Mouse (Mus musculus) heart, postnatal 14 days (tissue): ENCODE results near the gene Tmem233. TPM values are rescaled to one million over a fixed set of nuclear protein-coding genes. Genes with fewer than 3 reads are reported as not detected.
A peak's percentile ranks its signal among the peaks of the same experiment; 100 is the strongest.

Source experiments
- DNase-seq, 2 experiments: peaks; one replicate each; pipeline ENCODE4 v3.0.0; 2021 to 2022
- intact Hi-C: fragments of 180-260 bp; cut with DNase I; formaldehyde crosslinking; loops from one replicate; pipeline ENCODE4 v1.15.1; 2025
- long read RNA-seq, 2 experiments: library from polyadenylated mRNA; stranded (forward); transcript quantifications; one replicate each; pipeline ENCODE4 v2.0.0; 2021
- total RNA-seq, 2 experiments: library from RNA; stranded (reverse); gene quantifications; 2 replicates each; pipeline ENCODE4 v1.2.3; 2021

The Tmem233 gene
- total RNA-seq: not detected
- long read RNA-seq, experiment 1: 0 reads
- long read RNA-seq, experiment 2: 0 reads

- intact Hi-C loops: no loop called here
- peak; percentile 4 to 10 for DNase-seq
Observed at GRCm38 (mm10) chr5:116083081-116083480, at the start of gene Tmem233. Gene Tmem233 (minus strand): TSS chr5:116083244.

- intact Hi-C loops: loop anchor here (2.0 to 10.0 kb wide), 4 partner anchors 89 to 971 kb away; partner anchors contain the start of gene Srrm4
- DNase-seq: peak; percentile 66 to 82
Observed at GRCm38 (mm10) chr5:116123344-116123743, 40.3 kb upstream of the Tmem233 start.

GRCm38 (mm10) chr5:116116567-116116966 lies 33.5 kb upstream of the Tmem233 start:
- peak; percentile 6 to 12 for DNase-seq
- intact Hi-C loops: no loop called here

GRCm38 (mm10) chr5:116116110-116116509 lies 33.1 kb upstream of the Tmem233 start:
- intact Hi-C loops: no loop called here
- DNase-seq: no peak

GRCm38 (mm10) chr5:116115071-116115834 lies 32.2 kb upstream of the Tmem233 start:
- DNase-seq: no peak

GRCm38 (mm10) chr5:116108651-116109050 lies 25.6 kb upstream of the Tmem233 start:
- intact Hi-C loops: no loop called here
- DNase-seq: no peak

More at GRCm38 (mm10) chr5:116115071-116115834, 32.2 kb upstream of the Tmem233 start:
- intact Hi-C loops: no loop called here

GRCm38 (mm10) chr5:116084231-116084630 lies 1.2 kb upstream of the Tmem233 start:
- no peak for DNase-seq
- intact Hi-C loops: no loop called here

- intact Hi-C loops: no loop called here
- no peak for DNase-seq
Observed at GRCm38 (mm10) chr5:116082241-116082900, 673 bp downstream of the Tmem233 start.

- no peak for DNase-seq
- intact Hi-C loops: no loop called here
Observed at GRCm38 (mm10) chr5:116081616-116082015, 1.4 kb downstream of the Tmem233 start.

- intact Hi-C loops: no loop called here
- no peak for DNase-seq
Observed at GRCm38 (mm10) chr5:116080736-116081135, 2.3 kb downstream of the Tmem233 start.

- DNase-seq: no peak
- intact Hi-C loops: no loop called here
Observed at GRCm38 (mm10) chr5:116069618-116070017, 13.4 kb downstream of the Tmem233 start.

- intact Hi-C loops: no loop called here
Observed at GRCm38 (mm10) chr5:116052826-116053225, 30.2 kb downstream of the Tmem233 start.

GRCm38 (mm10) chr5:116052171-116052570 lies 30.9 kb downstream of the Tmem233 start:
- intact Hi-C loops: no loop called here
- DNase-seq: no peak

More at GRCm38 (mm10) chr5:116052826-116053225, 30.2 kb downstream of the Tmem233 start:
- DNase-seq: no peak

GRCm38 (mm10) chr5:116049821-116050220 lies 33.2 kb downstream of the Tmem233 start:
- DNase-seq: no peak
- intact Hi-C loops: no loop called here

GRCm38 (mm10) chr5:116048321-116048720 lies 34.7 kb downstream of the Tmem233 start:
- no peak for DNase-seq
- intact Hi-C loops: no loop called here

GRCm38 (mm10) chr5:116046246-116046645 lies 36.8 kb downstream of the Tmem233 start:
- DNase-seq: no peak
- intact Hi-C loops: no loop called here

- no peak for DNase-seq
- intact Hi-C loops: no loop called here
Observed at GRCm38 (mm10) chr5:116045581-116045980, 37.5 kb downstream of the Tmem233 start.

GRCm38 (mm10) chr5:116042241-116042640 lies 40.8 kb downstream of the Tmem233 start:
- DNase-seq: no peak
- intact Hi-C loops: no loop called here

GRCm38 (mm10) chr5:116039706-116040105 lies 43.3 kb downstream of the Tmem233 start:
- intact Hi-C loops: no loop called here
- no peak for DNase-seq

- intact Hi-C loops: no loop called here
- DNase-seq: no peak
Observed at GRCm38 (mm10) chr5:116037731-116038130, 45.3 kb downstream of the Tmem233 start.

GRCm38 (mm10) chr5:116036465-116036864 lies 46.6 kb downstream of the Tmem233 start:
- DNase-seq: no peak
- intact Hi-C loops: no loop called here

- intact Hi-C loops: loop anchor here (2.0 to 5.0 kb wide), 2 partner anchors 94 to 181 kb away; no protein-coding TSS in a partner anchor
- peak; percentile 77 to 84 for DNase-seq
Observed at GRCm38 (mm10) chr5:116031190-116031577, 51.9 kb downstream of the Tmem233 start.
